Comparison of ENCODE assay signal across 7 mouse cellular contexts in the genomic region with DNA sequence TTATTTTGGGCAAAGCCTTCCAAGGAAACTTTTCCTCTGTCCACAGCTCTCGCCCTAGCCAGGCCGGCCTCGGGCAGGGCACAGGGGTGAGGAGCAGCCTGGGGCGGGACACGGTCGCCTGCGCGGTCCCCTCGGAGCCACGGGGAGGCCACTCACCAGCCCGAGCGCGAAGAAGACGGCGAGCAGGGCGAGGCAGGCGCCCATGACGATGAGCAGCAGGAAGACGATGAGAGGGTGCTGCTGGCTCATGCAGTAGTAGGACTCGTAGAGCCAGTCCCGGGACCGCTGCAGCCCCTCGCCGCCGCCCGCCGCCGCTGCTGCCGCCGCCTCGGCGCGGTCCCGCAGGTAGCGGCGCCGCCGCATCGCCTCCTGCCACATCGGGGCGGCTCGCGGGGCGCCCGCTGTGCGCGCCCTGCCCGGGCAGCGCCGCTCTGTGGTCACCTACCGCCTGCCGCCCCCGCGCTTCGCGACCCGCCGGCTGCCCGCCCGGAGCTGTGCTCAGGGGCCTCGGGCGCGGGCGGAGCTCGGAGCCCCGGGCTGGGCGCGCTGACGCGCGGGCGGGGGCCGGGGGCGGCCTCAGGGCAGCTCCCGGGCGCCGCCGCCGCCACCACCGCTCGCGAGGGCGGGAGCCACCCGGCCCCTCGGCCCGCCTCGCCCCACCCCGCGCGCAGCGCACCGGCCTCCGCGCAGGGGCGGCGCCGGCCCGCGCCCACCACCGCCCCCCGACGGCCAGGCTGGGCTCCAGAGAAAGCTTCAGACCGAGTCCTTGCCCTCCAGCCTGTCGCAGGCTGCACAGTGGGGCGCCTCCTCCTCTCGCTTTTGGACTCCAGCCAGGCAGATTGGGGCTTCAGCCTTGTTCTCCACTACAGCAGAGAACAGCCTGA. TPM values are rescaled to one million over a fixed set of nuclear protein-coding genes. Genes with fewer than 3 reads are reported as not detected.
DNase-seq lines count a peak whose midpoint lies in the region; ATAC-seq and TF ChIP-seq lines count a peak whose summit lies in the region.

A gene (minus strand): TSS at position 624 of the 884 bp plus-strand sequence.

- peak within 1 kb of the TSS; percentile 97 for H3K4me2 ChIP-seq in hindbrain, postnatal 0 days (ENCODE audit: low read depth, low read length)
- H3K4me2 ChIP-seq in limb, embryonic 14.5 days (replicated peaks; ENCODE audit: low read depth, low read length, severe bottlenecking): peak within 1 kb of the TSS; percentile 88
- peak within 1 kb of the TSS; percentile 91 for H3K4me2 ChIP-seq in midbrain, postnatal 0 days (ENCODE audit: low read depth, low read length, poor library complexity, severe bottlenecking)

- H3K9me3 ChIP-seq in hindbrain, postnatal 0 days (ENCODE audit: low read length): no peaks in the 10 kb centered on the region
- H3K9me3 ChIP-seq in limb, embryonic 14.5 days (ENCODE audit: control insufficient read depth, low read length): no peaks in the 10 kb centered on the region
- no peaks in the 10 kb centered on the region for H3K9me3 ChIP-seq in midbrain, postnatal 0 days (ENCODE audit: low read length)

- H3K4me3 ChIP-seq in hindbrain, postnatal 0 days (ENCODE audit: low read length): peak within 1 kb of the TSS; percentile 61
- peak within 1 kb of the TSS; percentile 64 for H3K4me3 ChIP-seq in limb, embryonic 14.5 days (replicated peaks; ENCODE audit: low read length)
- peak within 1 kb of the TSS; percentile 68 for H3K4me3 ChIP-seq in midbrain, postnatal 0 days (ENCODE audit: low read depth, low read length)

- peak; percentile 22 to 28 for DNase-seq in adrenal gland, adult 18-20 months (ENCODE audit: low spot score in 2 of 2)
- peak; percentile 48 to 65 for DNase-seq in cerebellum, postnatal 14 days
- DNase-seq in frontal cortex, postnatal 36 days (ENCODE audit: low spot score in 2 of 2): peak; percentile 62 to 65
- DNase-seq in hindbrain, postnatal 0 days (ENCODE audit: low spot score): peak; percentile 82
- peak; percentile 66 for DNase-seq in limb, embryonic 14.5 days (ENCODE audit: low spot score)
- DNase-seq in midbrain, postnatal 0 days (ENCODE audit: low spot score): peak; percentile 65
- peak; percentile 31 for DNase-seq in yolk sac, embryonic 10.5 days (ENCODE audit: low spot score)

- ATAC-seq in hindbrain, postnatal 0 days: peak; percentile 89
- peak; percentile 88 for ATAC-seq in limb, embryonic 14.5 days (ENCODE audit: low FRiP score, low read depth)
- ATAC-seq in midbrain, postnatal 0 days (ENCODE audit: low FRiP score): peak; percentile 79

- no peaks in the 10 kb centered on the region for H3K36me3 ChIP-seq in hindbrain, postnatal 0 days (ENCODE audit: insufficient read depth, low read length)
- no peaks in the 10 kb centered on the region for H3K36me3 ChIP-seq in limb, embryonic 14.5 days (ENCODE audit: control insufficient read depth, insufficient read depth, low read length)
- no peaks in the 10 kb centered on the region for H3K36me3 ChIP-seq in midbrain, postnatal 0 days (ENCODE audit: insufficient read depth, low read length)

- no peak for TF ChIP-seq POLR2A in limb, embryonic 14.5 days (IDR thresholded peaks at IDR 0.05; ENCODE audit: borderline replicate concordance, extremely low read depth, insufficient read depth, insufficient read length)

- peaks cover 6% of the 10 kb centered on the region for H3K4me1 ChIP-seq in hindbrain, postnatal 0 days (ENCODE audit: insufficient read depth, low read length)
- peaks cover 22% of the 10 kb centered on the region for H3K4me1 ChIP-seq in limb, embryonic 14.5 days (ENCODE audit: control insufficient read depth, insufficient read depth, low read length)
- peaks cover 5% of the 10 kb centered on the region for H3K4me1 ChIP-seq in midbrain, postnatal 0 days (ENCODE audit: insufficient read depth, low read length)

- H3K27ac ChIP-seq in hindbrain, postnatal 0 days: peak within 1 kb of the TSS; percentile 48; the same call in 1 of the 2 replicates
- peak within 1 kb of the TSS; percentile 48 for H3K27ac ChIP-seq in limb, embryonic 14.5 days (replicated peaks; ENCODE audit: low read depth, low read length)
- 0 out of 2 replicates have a peak within 1 kb of the TSS, but pooled peaks have one; percentile 32 for H3K27ac ChIP-seq in midbrain, postnatal 0 days (ENCODE audit: low read depth, low read length)

- no peaks in the 10 kb centered on the region; the same call in 1 of the 2 replicates for H3K27me3 ChIP-seq in hindbrain, postnatal 0 days (ENCODE audit: insufficient read depth, low read length)
- no peaks in the 10 kb centered on the region for H3K27me3 ChIP-seq in limb, embryonic 14.5 days (ENCODE audit: control insufficient read depth, insufficient read depth, low read length)
- H3K27me3 ChIP-seq in midbrain, postnatal 0 days (ENCODE audit: insufficient read depth, low read length): no peaks in the 10 kb centered on the region

- WGBS in hindbrain, postnatal 0 days: under 1% methylated on average over 84 of the region's 106 CpGs
- under 1% methylated on average over 34 of the region's 106 CpGs for WGBS in limb, embryonic 14.5 days
- 1% methylated on average over 37 of the region's 106 CpGs for WGBS in midbrain, postnatal 0 days

- peak within 1 kb of the TSS; percentile 63 for H3K9ac ChIP-seq in hindbrain, postnatal 0 days (replicated peaks; ENCODE audit: low read length)
- peak within 1 kb of the TSS; percentile 77 for H3K9ac ChIP-seq in limb, embryonic 14.5 days (ENCODE audit: low read depth, low read length, severe bottlenecking)
- peak within 1 kb of the TSS; percentile 55 for H3K9ac ChIP-seq in midbrain, postnatal 0 days (replicated peaks; ENCODE audit: low read length, poor library complexity, severe bottlenecking)

- peak; percentile 2; the same call in 1 of the 2 replicates for TF ChIP-seq CTCF in hindbrain, postnatal 0 days (IDR thresholded peaks at IDR 0.05; ENCODE audit: low read depth)
- TF ChIP-seq CTCF in midbrain, postnatal 0 days (IDR thresholded peaks at IDR 0.05): peak; percentile 9

RNA-seq across cellular contexts. Expression of the gene that starts here (rescaled TPM):
- under 1 TPM; 0.64 to 0.86 TPM for total RNA-seq in adrenal gland, adult 18-20 months (2021)
- 35.1 and 44.2 TPM in 2 replicates for total RNA-seq in hindbrain, postnatal 0 days (2014; rRNA removed)
- polyA plus RNA-seq in hindbrain, postnatal 0 days (2015; fragmentation: Nextera tagmentation; extraction: Ambion mirVana): 16.7 and 16.9 TPM in 2 replicates
- 16.0 and 17.7 TPM in 2 replicates for polyA plus RNA-seq in limb, embryonic 14.5 days (2012; rRNA removed)
- polyA plus RNA-seq in limb, embryonic 14.5 days (2014; fragmentation: Nextera tagmentation; extraction: Ambion mirVana): 12.8 TPM in 2 replicates
- 42.6 and 50.9 TPM in 2 replicates for total RNA-seq in midbrain, postnatal 0 days (2014; rRNA removed)
- polyA plus RNA-seq in midbrain, postnatal 0 days (2015; fragmentation: Nextera tagmentation; extraction: Ambion mirVana): 16.8 and 17.3 TPM in 2 replicates

Comparison
In these comparisons a context has a peak if more than half of its experiments do, and no peak if none do; other contexts are left out.
1. Peak in every context shown above with its lines: DNase-seq, ATAC-seq, H3K4me3 ChIP-seq and H3K27ac ChIP-seq.
2. RNA of the gene that starts here (total RNA-seq): 42.6 to 50.9 TPM in midbrain, postnatal 0 days and 35.1 to 44.2 TPM in hindbrain, postnatal 0 days; 0.64 to 0.86 TPM in adrenal gland, adult 18-20 months; every median in the first group is over 10 times any median in the second.
3. Peak in DNase-seq in adrenal gland, adult 18-20 months; RNA of the gene not detected or under 1 TPM.
4. DNase-seq: peak in every context shown above with its lines; median percentile 82 in hindbrain, postnatal 0 days; 66 in limb, embryonic 14.5 days; 65 in midbrain, postnatal 0 days; 64 in frontal cortex, postnatal 36 days; 56 in cerebellum, postnatal 14 days; 31 in yolk sac, embryonic 10.5 days; 25 in adrenal gland, adult 18-20 months.